Mouse (Mus musculus): ENCODE data around the gene Barhl1.

Barhl1 gene

GRCm38 (mm10) chr2:28911331-28912038, 5.0 kb downstream of the Barhl1 start:
- DNase-seq (ENCODE audit: low spot score), result no peak

GRCm38 (mm10) chr2:28910877-28911276, 5.6 kb downstream of the Barhl1 start:
- no peak for DNase-seq (ENCODE audit: low spot score)

DNA sequence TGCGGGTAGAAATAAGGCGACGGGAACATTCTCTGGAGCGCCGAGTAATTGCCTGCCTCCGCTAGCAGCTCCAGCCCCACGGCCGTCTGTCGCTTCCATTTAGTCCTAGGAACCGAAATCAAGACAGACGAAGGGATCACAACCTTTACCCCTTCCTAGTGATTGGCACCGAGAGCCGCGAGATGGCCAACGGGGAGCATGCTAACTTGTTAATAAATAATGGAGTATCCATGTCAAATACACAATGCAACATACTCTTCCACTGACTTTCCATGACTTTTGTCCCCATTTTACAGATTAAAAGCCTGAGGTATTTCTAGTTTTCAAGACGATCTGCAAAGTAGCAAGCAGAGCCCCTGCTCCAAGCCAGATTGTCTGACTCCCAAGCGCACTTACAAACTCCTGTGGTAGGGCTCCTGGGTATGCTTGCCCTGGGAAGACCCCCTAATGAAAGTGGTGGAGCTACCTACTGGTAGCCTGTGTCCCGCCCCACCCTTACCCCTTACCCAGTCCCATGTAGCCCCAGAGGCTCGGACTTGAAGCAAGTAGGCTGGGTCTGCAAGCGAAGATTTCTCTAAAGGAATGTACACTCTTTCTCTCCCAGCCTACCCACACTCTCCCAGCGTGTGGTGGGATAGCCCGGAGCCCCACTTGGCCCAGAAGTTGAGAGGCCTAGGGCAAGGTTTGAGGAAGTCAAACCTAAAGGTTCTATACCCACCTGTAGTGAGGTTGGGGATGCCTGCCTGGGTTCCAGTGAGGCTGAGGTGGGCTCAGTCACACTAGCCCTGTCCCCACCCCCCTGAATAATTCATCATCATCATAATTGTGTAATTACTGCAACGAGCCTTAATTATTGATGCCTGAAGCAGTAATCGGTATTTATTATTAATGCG, 6.4 kb downstream of the Barhl1 start:
- DNase-seq (ENCODE audit: low spot score), result no peak

DNA sequence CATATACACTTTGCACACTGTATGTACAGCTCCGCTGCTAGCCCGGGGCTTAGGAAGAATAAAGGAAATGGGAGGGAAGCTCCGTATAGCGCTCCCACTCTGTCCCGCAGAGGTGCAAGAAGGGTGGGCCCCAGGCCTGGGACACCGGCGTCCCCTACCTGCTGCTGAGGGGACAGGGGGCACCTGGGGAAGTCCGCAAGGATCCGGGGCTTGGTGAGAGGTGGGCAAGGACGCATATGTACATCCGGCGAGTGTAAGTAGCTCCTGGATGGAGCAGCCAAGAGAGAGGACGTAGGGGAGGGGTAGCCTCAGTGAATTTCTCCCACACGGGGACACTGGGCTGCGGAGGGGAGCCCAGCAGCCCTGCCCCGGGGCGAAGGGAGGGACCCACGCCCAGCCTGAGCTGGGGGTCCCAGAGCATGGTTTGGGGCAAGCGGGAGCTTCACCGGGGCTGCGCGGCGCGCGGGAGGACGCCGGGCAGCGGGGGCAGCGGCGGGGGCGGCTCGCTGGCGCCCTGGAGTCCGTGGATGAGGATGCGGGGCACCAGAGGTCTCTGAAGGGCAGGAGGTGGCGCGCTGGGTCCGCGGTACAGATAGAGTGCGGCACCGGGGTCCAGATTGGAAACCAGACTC, 7.2 kb downstream of the Barhl1 start:
- no peak for DNase-seq (ENCODE audit: low spot score)

DNA sequence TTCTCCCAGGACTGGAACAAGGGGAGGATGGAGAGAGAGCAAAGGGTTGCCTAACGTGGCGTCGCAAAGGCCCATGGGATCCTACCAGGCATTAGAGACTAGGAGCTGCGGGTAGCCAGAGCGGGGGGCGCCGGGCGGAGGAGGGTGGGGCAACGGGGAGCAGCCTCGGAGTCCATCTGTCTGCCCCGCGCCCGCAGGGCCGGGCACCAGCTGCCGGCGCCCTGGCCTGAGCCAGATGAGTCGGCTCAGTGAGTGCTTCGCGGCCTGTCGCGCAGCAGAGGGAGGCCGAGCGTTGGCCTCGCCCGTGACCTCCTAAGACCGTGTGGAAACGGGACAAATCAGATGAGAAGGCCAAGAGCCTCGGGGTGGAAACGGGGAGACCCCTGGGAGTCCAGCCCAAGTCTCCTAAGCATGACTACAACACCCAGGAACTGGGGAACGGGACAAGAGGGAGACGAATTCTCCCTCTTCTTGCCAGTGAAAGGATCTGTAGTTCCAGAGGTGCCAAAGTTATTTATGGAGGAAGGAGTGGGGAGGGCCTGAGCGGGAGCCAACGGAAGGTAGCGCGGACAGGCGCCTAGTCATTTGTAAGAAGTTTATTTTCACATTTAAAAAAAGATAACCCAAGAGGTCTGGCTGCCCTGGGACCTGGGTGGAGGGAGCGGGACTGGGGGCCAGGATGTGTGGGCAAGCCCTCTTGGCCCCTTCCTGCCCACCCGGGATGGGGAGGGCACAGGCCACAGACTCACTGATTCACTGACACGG, 7.9 kb downstream of the Barhl1 start:
- DNase-seq (ENCODE audit: low spot score), result no peak

GRCm38 (mm10) chr2:28907691-28908388, 8.6 kb downstream of the Barhl1 start:
- no peak for DNase-seq (ENCODE audit: low spot score)

GRCm38 (mm10) chr2:28905561-28905960, 10.9 kb downstream of the Barhl1 start:
- no peak for DNase-seq (ENCODE audit: low spot score)

DNA sequence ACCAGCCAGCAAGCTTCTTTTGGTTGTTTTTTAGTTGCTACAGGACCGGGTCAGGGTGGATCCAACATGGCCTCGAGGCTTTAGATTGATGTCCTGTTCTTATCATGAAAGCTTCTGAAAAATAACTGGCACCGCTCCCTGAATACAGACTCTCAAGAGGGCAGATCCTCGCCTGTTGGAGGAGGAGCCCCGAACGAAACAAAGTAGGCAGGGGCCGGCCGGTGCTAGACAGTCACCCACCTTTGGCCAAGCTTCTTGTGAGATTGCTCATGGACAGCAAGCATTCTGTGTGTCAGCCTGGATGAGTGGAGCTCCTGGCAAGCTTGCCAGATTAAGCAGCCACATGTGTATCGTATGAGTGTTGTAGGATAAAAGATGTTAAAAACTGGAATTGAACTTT, 11.7 kb downstream of the Barhl1 start:
- DNase-seq (ENCODE audit: low spot score), result no peak

- DNase-seq (ENCODE audit: low spot score), result no peak
Measured at GRCm38 (mm10) chr2:28903871-28904270, 12.6 kb downstream of the Barhl1 start.

- DNase-seq (ENCODE audit: low spot score), result no peak
Measured at GRCm38 (mm10) chr2:28902291-28902690, 14.2 kb downstream of the Barhl1 start.

DNA sequence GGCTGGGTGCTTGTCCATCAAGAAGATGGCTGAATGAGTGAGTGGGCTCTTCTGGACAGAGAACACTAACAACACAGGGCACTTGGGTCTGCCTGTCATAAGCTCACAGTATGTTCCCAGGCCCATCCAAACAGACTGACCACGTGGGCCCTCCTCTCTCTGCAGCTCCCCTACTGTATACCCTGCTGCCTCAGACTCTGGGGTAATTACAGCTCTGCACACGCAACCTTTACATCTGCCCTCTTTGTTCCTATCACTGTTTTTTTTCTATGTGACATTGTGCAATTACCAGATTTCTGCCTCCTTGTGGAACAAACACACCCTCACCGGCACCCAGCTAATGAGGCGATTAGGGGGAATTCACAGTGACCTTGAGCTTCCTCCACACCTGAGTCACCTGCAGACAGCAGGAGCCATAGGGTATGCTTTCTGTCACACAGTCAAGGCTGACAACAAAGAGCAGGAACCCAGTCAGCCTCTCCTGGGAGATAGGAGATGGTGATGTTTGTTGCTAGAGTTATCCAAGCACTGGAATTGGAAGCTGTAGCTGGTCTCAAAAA, 19.0 kb downstream of the Barhl1 start:
- DNase-seq (ENCODE audit: low spot score), result no peak

GRCm38 (mm10) chr2:28895876-28896275, 20.6 kb downstream of the Barhl1 start:
- DNase-seq (ENCODE audit: low spot score), result no peak

DNA sequence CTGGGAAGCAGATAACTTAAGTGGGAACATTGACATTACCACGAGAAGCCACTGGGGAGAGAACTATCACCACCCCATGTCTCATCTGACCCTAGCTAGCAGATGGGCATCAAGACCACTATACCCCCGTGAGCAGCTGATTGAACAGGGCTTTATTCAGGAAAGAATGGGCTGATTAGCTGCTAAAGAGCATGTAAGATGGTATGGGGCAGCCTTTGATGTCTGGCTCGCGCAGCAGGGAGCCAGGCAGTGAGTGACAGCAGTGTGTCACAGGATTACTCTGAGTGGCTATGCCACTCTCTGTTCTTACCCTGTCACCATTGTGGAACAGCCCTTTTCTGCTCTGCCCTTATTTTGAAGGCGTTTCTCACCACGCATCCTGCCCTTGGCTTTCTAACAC, 22.9 kb downstream of the Barhl1 start:
- DNase-seq (ENCODE audit: low spot score), result no peak

DNA sequence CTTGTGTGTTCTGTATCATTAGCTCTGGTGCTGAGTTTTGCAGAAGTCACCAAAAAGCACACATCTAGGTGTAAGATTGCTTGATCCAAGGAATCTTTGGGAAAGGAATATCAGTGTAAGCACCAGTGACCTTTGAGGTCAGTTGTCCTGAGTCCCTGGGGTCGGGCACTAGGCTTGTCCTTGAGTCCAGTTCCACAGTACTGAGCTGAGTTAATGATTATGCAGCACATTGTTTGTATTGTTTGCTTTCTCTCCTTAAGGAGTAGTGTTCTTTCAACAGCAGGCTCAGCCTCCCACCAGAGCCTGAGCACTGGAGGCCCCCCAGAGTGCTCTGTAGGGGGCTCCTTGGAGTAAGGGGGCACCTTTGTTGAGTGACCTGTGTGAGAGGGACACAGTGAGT, 23.7 kb downstream of the Barhl1 start:
- no peak for DNase-seq (ENCODE audit: low spot score)

GRCm38 (mm10) chr2:28884914-28885313, 31.6 kb downstream of the Barhl1 start:
- no peak for DNase-seq (ENCODE audit: low spot score)

- no peak for DNase-seq (ENCODE audit: low spot score)
Measured at GRCm38 (mm10) chr2:28882826-28883485, 33.5 kb downstream of the Barhl1 start.

DNA sequence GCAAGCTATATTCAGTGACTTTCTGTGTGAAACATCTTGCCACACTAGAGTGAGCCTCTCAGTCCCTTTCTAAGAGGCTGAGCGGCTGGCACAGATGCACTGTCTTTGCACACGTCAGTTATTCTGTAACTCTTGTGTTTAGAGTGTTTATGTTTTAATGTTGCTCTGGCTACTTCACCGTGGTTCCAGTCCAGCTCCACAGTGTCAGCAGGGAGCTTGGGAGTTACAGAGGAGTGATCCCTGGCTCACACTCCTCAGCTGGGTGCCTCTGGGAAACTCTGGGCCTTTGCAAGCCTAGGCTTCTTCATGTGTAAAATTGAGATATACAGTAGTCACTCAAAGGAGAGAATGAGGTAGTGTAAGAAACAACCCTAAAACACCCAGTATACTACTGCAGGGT, 34.4 kb downstream of the Barhl1 start:
- DNase-seq (ENCODE audit: low spot score), result no peak

- DNase-seq (ENCODE audit: low spot score), result no peak
Measured at GRCm38 (mm10) chr2:28881275-28881674, 35.2 kb downstream of the Barhl1 start.

GRCm38 (mm10) chr2:28875554-28875953, 40.9 kb downstream of the Barhl1 start:
- no peak for DNase-seq (ENCODE audit: low spot score)

DNA sequence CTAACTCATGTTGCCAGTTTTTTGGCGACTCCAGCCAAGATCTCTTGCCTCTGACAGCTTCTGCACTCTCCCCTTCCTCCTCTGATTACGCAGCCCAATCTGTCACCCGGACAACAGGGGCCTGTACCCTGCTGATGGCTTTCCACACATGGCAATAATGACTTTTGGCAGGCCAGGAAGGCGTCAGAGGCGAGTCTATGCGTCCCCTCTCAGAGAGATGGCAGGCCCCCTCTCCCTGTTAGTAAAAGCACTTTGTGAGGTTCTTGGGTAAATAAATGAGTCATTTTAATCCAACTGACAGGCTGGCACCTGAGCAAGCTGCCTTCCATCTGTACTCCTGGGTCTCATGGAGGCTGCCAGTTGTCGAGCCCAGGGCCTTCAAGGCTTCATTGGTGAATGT, 49.0 kb downstream of the Barhl1 start:
- DNase-seq (ENCODE audit: low spot score), result no peak

GRCm38 (mm10) chr2:28863857-28864256, 52.6 kb downstream of the Barhl1 start:
- DNase-seq (ENCODE audit: low spot score), result no peak
